Mouse (Mus musculus): ENCODE data around the gene Vars2. TPM values are rescaled to one million over a fixed set of nuclear protein-coding genes. Genes with fewer than 3 reads are reported as not detected.
A peak's percentile ranks its signal among the peaks of the same experiment; 100 is the strongest.

Vars2 gene
- 10 to 100 TPM; 33.2 to 42.6 TPM for total RNA-seq (2021)
- long read RNA-seq, experiment 1, full-length matches to known transcripts, result 17 of 32 reads
- long read RNA-seq, experiment 1, partial matches to known transcripts, result 3 of 32 reads
- long read RNA-seq, experiment 1, other reads (novel, unspliced or antisense), result 12 of 32 reads
- long read RNA-seq, experiment 2, full-length matches to known transcripts, result 15 of 30 reads
- long read RNA-seq, experiment 2, partial matches to known transcripts, result 4 of 30 reads
- long read RNA-seq, experiment 2, other reads (novel, unspliced or antisense), result 11 of 30 reads

GRCm38 (mm10) chr17:35667334-35668065 lies at the start of gene Vars2:
TSS of gene Vars2 (minus strand) at chr17:35667592.
- intact Hi-C loops (cut with DNase I), result loop anchor here (1.0 to 5.0 kb wide), 2 partner anchors 32 to 60 kb away; no protein-coding TSS in a partner anchor
- DNase-seq (ENCODE audit: extremely low spot score in 1 of 2, low spot score in 2 of 2), result peak; percentile 97
- H3K4me3 ChIP-seq, result peak within 1 kb of the TSS; percentile 86
- no peak; the same call in 1 of the 2 replicates for TF ChIP-seq CTCF (IDR thresholded peaks at IDR 0.05)
- peak within 1 kb of the TSS; percentile 95 for H3K27ac ChIP-seq

GRCm38 (mm10) chr17:35717080-35717479 lies 49.7 kb upstream of the Vars2 start:
- intact Hi-C loops (cut with DNase I), result no loop called here
- no peak for TF ChIP-seq CTCF (IDR thresholded peaks at IDR 0.05)
- Histone ChIP-seq H3K4me3 (no peak overlapping the region), H3K27ac (no peak overlapping the region)
- DNase-seq (ENCODE audit: extremely low spot score in 1 of 2, low spot score in 2 of 2), result no peak

- H3K27ac ChIP-seq, result no peak overlapping the region
- intact Hi-C loops (cut with DNase I), result no loop called here
- DNase-seq (ENCODE audit: extremely low spot score in 1 of 2, low spot score in 2 of 2), result no peak
- H3K4me3 ChIP-seq, result no peak overlapping the region
- no peak for TF ChIP-seq CTCF (IDR thresholded peaks at IDR 0.05)
Measured at GRCm38 (mm10) chr17:35716114-35716513, 48.7 kb upstream of the Vars2 start.

GRCm38 (mm10) chr17:35710705-35711347 lies 43.4 kb upstream of the Vars2 start:
- no peak for TF ChIP-seq CTCF (IDR thresholded peaks at IDR 0.05)
- no peak overlapping the region for H3K4me3 ChIP-seq
- intact Hi-C loops (cut with DNase I), result no loop called here
- no peak overlapping the region for H3K27ac ChIP-seq
- no peak for DNase-seq (ENCODE audit: extremely low spot score in 1 of 2, low spot score in 2 of 2)

- intact Hi-C loops (cut with DNase I), result no loop called here
- H3K4me3 ChIP-seq, result no peak overlapping the region
- H3K27ac ChIP-seq, result no peak overlapping the region
- no peak for TF ChIP-seq CTCF (IDR thresholded peaks at IDR 0.05)
- DNase-seq (ENCODE audit: extremely low spot score in 1 of 2, low spot score in 2 of 2), result no peak
Measured at GRCm38 (mm10) chr17:35708611-35709010, 41.2 kb upstream of the Vars2 start.

- intact Hi-C loops (cut with DNase I), result loop anchor here (2.0 kb wide), 1 partner anchor 17 kb away; no protein-coding TSS in a partner anchor
- Histone ChIP-seq H3K27ac (no peak overlapping the region), H3K4me3 (no peak overlapping the region)
- TF ChIP-seq CTCF (IDR thresholded peaks at IDR 0.05), result no peak
- DNase-seq (ENCODE audit: extremely low spot score in 1 of 2, low spot score in 2 of 2), result no peak
Measured at GRCm38 (mm10) chr17:35707929-35708328, 40.5 kb upstream of the Vars2 start.

GRCm38 (mm10) chr17:35705836-35706235 lies 38.4 kb upstream of the Vars2 start:
- no peak overlapping the region for H3K4me3 ChIP-seq
- intact Hi-C loops (cut with DNase I), result loop anchor here (2.0 kb wide), 1 partner anchor 19 kb away; no protein-coding TSS in a partner anchor
- no peak for DNase-seq (ENCODE audit: extremely low spot score in 1 of 2, low spot score in 2 of 2)
- peak; percentile 58 for TF ChIP-seq CTCF (IDR thresholded peaks at IDR 0.05)
- no peak overlapping the region for H3K27ac ChIP-seq

GRCm38 (mm10) chr17:35704621-35705464 lies 37.5 kb upstream of the Vars2 start, which contains the start of gene Ddr1:
TSS of gene Ddr1 (minus strand) at chr17:35704621.
- no peak for TF ChIP-seq CTCF (IDR thresholded peaks at IDR 0.05)
- intact Hi-C loops (cut with DNase I), result loop anchor here (5.0 kb wide), 1 partner anchor 463 kb away; the partner anchor contains the start of gene Ddx39b
- peak; percentile 46 to 48 for DNase-seq (ENCODE audit: extremely low spot score in 1 of 2, low spot score in 2 of 2)
- Histone ChIP-seq H3K4me3 (peak within 1 kb of the TSS; percentile 38), H3K27ac (peak within 1 kb of the TSS; percentile 87)

- H3K27ac ChIP-seq, result peak overlapping the region; percentile 87
- no peak for TF ChIP-seq CTCF (IDR thresholded peaks at IDR 0.05)
- peak overlapping the region; percentile 38 for H3K4me3 ChIP-seq
- intact Hi-C loops (cut with DNase I), result loop anchor here (5.0 kb wide), 1 partner anchor 462 kb away; the partner anchor contains the start of gene Ddx39b
- DNase-seq (ENCODE audit: extremely low spot score in 1 of 2, low spot score in 2 of 2), result peak in 1 of 2 experiments; percentile 30
Measured at GRCm38 (mm10) chr17:35703751-35704271, 36.4 kb upstream of the Vars2 start.

GRCm38 (mm10) chr17:35703065-35703464 lies 35.7 kb upstream of the Vars2 start:
- Histone ChIP-seq H3K27ac (peak overlapping the region; percentile 66), H3K4me3 (peak overlapping the region; percentile 28; the same call in 1 of the 2 replicates)
- TF ChIP-seq CTCF (IDR thresholded peaks at IDR 0.05), result no peak

More at GRCm38 (mm10) chr17:35703065-35703464, 35.7 kb upstream of the Vars2 start:
- intact Hi-C loops (cut with DNase I), result loop anchor here (5.0 kb wide), 1 partner anchor 461 kb away; the partner anchor contains the start of gene Ddx39b
- DNase-seq (ENCODE audit: extremely low spot score in 1 of 2, low spot score in 2 of 2), result no peak

Measured in left cerebral cortex, adult 2 months (tissue).